Mouse (Mus musculus): Measurements from ENCODE around the gene D230025D16Rik. TPM values are rescaled to one million over a fixed set of nuclear protein-coding genes. Genes with fewer than 3 reads are reported as not detected.
"Not testable (repeated sequence)": the region's sequence is repeated elsewhere in the genome, so short reads cannot be mapped to it uniquely, and the experiment has no call there.

D230025D16Rik gene
- polyA plus RNA-seq, 2 experiments from 2014 or later, result 13.9 to 14.2 TPM

GRCm38 (mm10) chr8:105291802-105292201 is 66.9 kb downstream of the D230025D16Rik start:
- ATAC-seq, result not testable (repeated sequence)

GRCm38 (mm10) chr8:105292471-105292870 is 67.5 kb downstream of the D230025D16Rik start:
- ATAC-seq, result no peak

- ATAC-seq, result no peak
These were observed 68.5 kb downstream of the D230025D16Rik start for GRCm38 (mm10) chr8:105293405-105293804.

- no peak for ATAC-seq
These were observed 69.8 kb downstream of the D230025D16Rik start for GRCm38 (mm10) chr8:105294776-105295175.

- ATAC-seq, result no peak
These were observed 70.3 kb downstream of the D230025D16Rik start for GRCm38 (mm10) chr8:105295256-105295655.

- ATAC-seq, result no peak
These were observed 71.1 kb downstream of the D230025D16Rik start, which contains the start of gene Exoc3l for GRCm38 (mm10) chr8:105295895-105296573. TSS of gene Exoc3l (minus strand) at chr8:105296101.

GRCm38 (mm10) chr8:105297511-105298192 is 72.7 kb downstream of the D230025D16Rik start, which contains the start of gene E2f4:
TSS of gene E2f4 (plus strand) at chr8:105297663.
- ATAC-seq, result peak; percentile 98

GRCm38 (mm10) chr8:105298351-105299252 is 73.7 kb downstream of the D230025D16Rik start:
- ATAC-seq, result no peak

GRCm38 (mm10) chr8:105299962-105300361 is 75.0 kb downstream of the D230025D16Rik start:
- ATAC-seq, result no peak

Other genes with a start within 250 kb of the D230025D16Rik start
- gene Ces2h, start 224.3 kb upstream of the D230025D16Rik start, polyA plus RNA-seq (2017; shearing (Covaris generic)), result not detected
- not detected for gene Ces3a, start 176.5 kb upstream of the D230025D16Rik start, polyA plus RNA-seq (2017; shearing (Covaris generic))
- gene Ces3b, start 141.4 kb upstream of the D230025D16Rik start, polyA plus RNA-seq (2017; shearing (Covaris generic)), result not detected
- under 1 TPM in 1 of 2 experiments, not detected in 1; 0.13 TPM for gene Ces4a, start 93.3 kb upstream of the D230025D16Rik start, polyA plus RNA-seq (2017; shearing (Covaris generic))
- gene Cbfb, start 54.5 kb upstream of the D230025D16Rik start, polyA plus RNA-seq (2017; shearing (Covaris generic)), result 10 to 100 TPM; 26.7 to 40.6 TPM
- under 1 TPM; 0.33 to 0.47 TPM for gene B3gnt9, start 30.0 kb downstream of the D230025D16Rik start, polyA plus RNA-seq (2017; shearing (Covaris generic))
- gene Tradd, start 39.5 kb downstream of the D230025D16Rik start, polyA plus RNA-seq (2017; shearing (Covaris generic)), result 10 to 100 TPM; 58.1 to 76.0 TPM
- gene Fbxl8, start 39.5 kb downstream of the D230025D16Rik start, polyA plus RNA-seq (2017; shearing (Covaris generic)), result 10 to 100 TPM; 16.5 to 27.6 TPM
- gene Hsf4, start 44.7 kb downstream of the D230025D16Rik start, polyA plus RNA-seq (2017; shearing (Covaris generic)), result under 1 TPM; 0.26 to 0.39 TPM
- gene Nol3, start 51.0 kb downstream of the D230025D16Rik start, polyA plus RNA-seq (2017; shearing (Covaris generic)), result under 1 TPM in 1 of 2 experiments, not detected in 1; 0.15 TPM
- gene 4931428F04Rik, start 64.7 kb downstream of the D230025D16Rik start, polyA plus RNA-seq (2017; shearing (Covaris generic)), result 1 to 10 TPM in 1 of 2 experiments, under 1 TPM in 1; 0.90 to 2.6 TPM
- gene Exoc3l, start 71.0 kb downstream of the D230025D16Rik start, polyA plus RNA-seq (2017; shearing (Covaris generic)), result 1 to 10 TPM in 1 of 2 experiments, not detected in 1; 1.1 TPM
- 10 to 100 TPM; 44.5 to 56.2 TPM for gene E2f4, start 72.5 kb downstream of the D230025D16Rik start, polyA plus RNA-seq (2017; shearing (Covaris generic))
- gene Elmo3, start 80.5 kb downstream of the D230025D16Rik start, polyA plus RNA-seq (2017; shearing (Covaris generic)), result 10 to 100 TPM in 1 of 2 experiments, 1 to 10 TPM in 1; 7.4 to 13.5 TPM
- gene Lrrc29, start 101.1 kb downstream of the D230025D16Rik start, polyA plus RNA-seq (2017; shearing (Covaris generic)), result 1 to 10 TPM; 1.7 to 6.2 TPM
- 100 to 1,000 TPM; 149 to 160 TPM for gene Tmem208, start 101.2 kb downstream of the D230025D16Rik start, polyA plus RNA-seq (2017; shearing (Covaris generic))
- 1 to 10 TPM; 2.3 to 5.3 TPM for gene Fhod1, start 122.8 kb downstream of the D230025D16Rik start, polyA plus RNA-seq (2017; shearing (Covaris generic))
- gene Slc9a5, start 123.7 kb downstream of the D230025D16Rik start, polyA plus RNA-seq (2017; shearing (Covaris generic)), result under 1 TPM in 1 of 2 experiments, not detected in 1; 0.16 TPM
- not detected for gene Plekhg4, start 148.1 kb downstream of the D230025D16Rik start, polyA plus RNA-seq (2017; shearing (Covaris generic))
- not detected for gene Kctd19, start 188.4 kb downstream of the D230025D16Rik start, polyA plus RNA-seq (2017; shearing (Covaris generic))
- gene Lrrc36, start 188.4 kb downstream of the D230025D16Rik start, polyA plus RNA-seq (2017; shearing (Covaris generic)), result not detected
- 1 to 10 TPM; 1.2 to 1.4 TPM for gene Tppp3, start 246.4 kb downstream of the D230025D16Rik start, polyA plus RNA-seq (2017; shearing (Covaris generic))

Data from CD4-positive, CD25-positive, alpha-beta regulatory T cell, adult 4 months (primary cell).